Mouse (Mus musculus) C2C12 (cell line): ENCODE measurements around the gene Jak3. TPM values are rescaled to one million over a fixed set of nuclear protein-coding genes. Genes with fewer than 3 reads are reported as not detected.

ENCODE experiments used
- H3K27me3 ChIP-seq: one replicate; pipeline ENCODE4 v1.6.1; 2011; ENCODE audit not compliant: control insufficient read depth, insufficient read depth, insufficient read length
- H3K36me3 ChIP-seq: one replicate; pipeline ENCODE4 v1.6.1; 2011; ENCODE audit not compliant: control insufficient read depth, insufficient read depth
- H3K4me3 ChIP-seq: one replicate; pipeline ENCODE4 v1.5.1; 2011; ENCODE audit warnings: mild to moderate bottlenecking, control low read depth; ENCODE audit not compliant: poor library complexity, insufficient read depth, severe bottlenecking
- H3K79me2 ChIP-seq: one replicate; pipeline ENCODE4 v1.6.1; 2011; ENCODE audit not compliant: control insufficient read depth, insufficient read depth
- H3K79me3 ChIP-seq: one replicate; pipeline ENCODE4 v1.6.1; 2011; ENCODE audit warnings: low read depth, control low read depth
- H3ac ChIP-seq: one replicate; pipeline ENCODE3; 2011; ENCODE audit warnings: low read depth; ENCODE audit not compliant: control insufficient read depth, insufficient read length
- CEBPB ChIP-seq: IDR thresholded peaks from one replicate; pipeline ENCODE4 v1.6.1; 2011; ENCODE audit warnings: low read depth, mild to moderate bottlenecking, control low read depth, moderate library complexity
- CTCF ChIP-seq: IDR thresholded peaks from one replicate; pipeline ENCODE4 v1.5.1; 2011; ENCODE audit not compliant: control insufficient read depth, insufficient read depth, insufficient read length
- FOSL1 ChIP-seq: IDR thresholded peaks from one replicate; pipeline ENCODE4 v1.8.0; 2011; ENCODE audit warnings: mild to moderate bottlenecking, low read length; ENCODE audit not compliant: poor library complexity, insufficient read depth, severe bottlenecking
- MAX ChIP-seq: IDR thresholded peaks from one replicate; pipeline ENCODE4 v1.6.1; 2011; ENCODE audit warnings: mild to moderate bottlenecking, control low read depth
- MYOD1 ChIP-seq: IDR thresholded peaks from one replicate; pipeline ENCODE4 v1.6.1; 2011; ENCODE audit warnings: low read depth; ENCODE audit not compliant: control insufficient read depth, insufficient read length
- MYOG ChIP-seq: IDR thresholded peaks from one replicate; pipeline ENCODE4 v1.6.1; 2011; ENCODE audit not compliant: control insufficient read depth, insufficient read length; ENCODE audit errors: extremely low read depth
- USF1 ChIP-seq: IDR thresholded peaks from one replicate; pipeline ENCODE4 v1.6.1; 2011; ENCODE audit warnings: low read depth, mild to moderate bottlenecking, control low read depth, moderate library complexity
- polyA plus RNA-seq: library from polyadenylated mRNA; unstranded; fragments of >200 nt; fragmentation: generic; extraction: Trizol; gene quantifications from one replicate; pipeline ENCODE4 v1.2.1, GENCODE M21; 2012; ENCODE audit warnings: missing spikeins

Gene Jak3
- polyA plus RNA-seq, 1 experiment, result 1.2 TPM

DNA sequence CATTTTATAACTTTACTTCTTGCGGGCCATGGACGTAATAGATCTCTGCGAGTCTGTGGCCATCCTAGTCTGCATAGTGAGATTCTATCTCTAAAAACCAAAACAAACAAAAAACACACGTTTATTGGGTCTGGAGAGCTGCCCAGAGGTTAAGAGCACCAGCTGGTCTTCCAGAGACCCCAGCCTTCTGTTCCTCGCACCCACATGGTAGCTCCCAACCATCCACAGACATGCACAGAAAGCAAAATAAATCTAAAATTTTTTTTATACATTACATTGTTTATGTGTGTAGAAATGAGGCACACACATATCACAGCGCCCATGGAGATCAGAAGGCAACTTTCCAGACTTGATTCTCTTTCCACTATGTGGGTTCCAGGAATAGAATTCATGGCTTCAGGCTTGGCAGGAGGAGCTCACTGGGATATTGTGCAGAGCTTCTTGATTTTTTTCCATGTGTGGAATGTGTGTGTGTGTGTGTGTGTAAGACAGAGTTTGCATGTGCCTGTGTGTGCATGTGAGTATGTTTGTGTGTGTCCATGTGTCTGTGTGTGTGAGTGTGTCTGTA, 3.8 kb upstream of the Jak3 start:
- H3K36me3 ChIP-seq, result no peaks in the 10 kb centered on the region
- no peak overlapping the region for H3ac ChIP-seq
- H3K4me3 ChIP-seq, result no peak overlapping the region
- no peaks in the 10 kb centered on the region for H3K27me3 ChIP-seq
- no peaks in the 10 kb centered on the region for H3K79me2 ChIP-seq
- no peaks in the 10 kb centered on the region for H3K79me3 ChIP-seq
- TF ChIP-seq MYOD1 (no peak), MAX (no peak), FOSL1 (no peak), MYOG (no peak), CEBPB (no peak), CTCF (no peak), USF1 (no peak)

GRCm38 (mm10) chr8:71674071-71674470, 2.0 kb upstream of the Jak3 start:
- H3K36me3 ChIP-seq, result no peaks in the 10 kb centered on the region
- no peaks in the 10 kb centered on the region for H3K27me3 ChIP-seq
- H3K79me3 ChIP-seq, result no peaks in the 10 kb centered on the region
- no peaks in the 10 kb centered on the region for H3K79me2 ChIP-seq
- no peak overlapping the region for H3ac ChIP-seq
- H3K4me3 ChIP-seq, result no peak overlapping the region
- TF ChIP-seq USF1 (no peak), FOSL1 (no peak), MYOD1 (no peak), CTCF (no peak), MAX (no peak), CEBPB (no peak), MYOG (no peak)

GRCm38 (mm10) chr8:71675456-71676019, 558 bp upstream of the Jak3 start:
- TF ChIP-seq CEBPB (no peak), MAX (no peak), CTCF (no peak), FOSL1 (no peak), USF1 (no peak), MYOD1 (no peak), MYOG (no peak)
- no peak overlapping the region for H3ac ChIP-seq
- H3K36me3 ChIP-seq, result no peaks in the 10 kb centered on the region
- H3K27me3 ChIP-seq, result no peaks in the 10 kb centered on the region
- no peak overlapping the region for H3K4me3 ChIP-seq
- H3K79me2 ChIP-seq, result no peaks in the 10 kb centered on the region
- no peaks in the 10 kb centered on the region for H3K79me3 ChIP-seq

DNA sequence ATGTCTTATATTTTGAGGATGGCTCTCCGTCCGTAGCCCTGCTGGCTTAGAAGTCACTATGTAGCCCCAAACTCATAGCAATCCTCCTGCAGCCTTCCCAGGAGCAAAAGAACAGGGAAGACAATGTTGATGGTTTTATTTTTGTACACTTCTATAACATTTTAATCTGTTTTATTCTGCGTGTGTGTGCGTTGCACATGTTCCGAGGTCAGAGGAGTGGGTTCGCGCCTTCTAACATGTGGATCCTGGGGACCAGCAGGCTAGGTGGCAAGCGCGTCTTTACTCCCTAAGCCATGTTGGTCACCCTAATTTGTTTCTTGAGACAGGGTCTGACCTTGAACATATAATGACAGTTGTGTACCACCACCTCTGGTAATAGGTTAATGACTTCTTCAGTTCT, 707 bp downstream of the Jak3 start:
- H3K27me3 ChIP-seq, result no peaks in the 10 kb centered on the region
- TF ChIP-seq CTCF (no peak), USF1 (no peak), CEBPB (no peak), MYOD1 (no peak), FOSL1 (no peak), MAX (no peak), MYOG (no peak)
- H3K4me3 ChIP-seq, result peak overlapping the region; percentile 37
- H3K79me2 ChIP-seq, result no peaks in the 10 kb centered on the region
- no peak overlapping the region for H3ac ChIP-seq
- no peaks in the 10 kb centered on the region for H3K79me3 ChIP-seq
- no peaks in the 10 kb centered on the region for H3K36me3 ChIP-seq

DNA sequence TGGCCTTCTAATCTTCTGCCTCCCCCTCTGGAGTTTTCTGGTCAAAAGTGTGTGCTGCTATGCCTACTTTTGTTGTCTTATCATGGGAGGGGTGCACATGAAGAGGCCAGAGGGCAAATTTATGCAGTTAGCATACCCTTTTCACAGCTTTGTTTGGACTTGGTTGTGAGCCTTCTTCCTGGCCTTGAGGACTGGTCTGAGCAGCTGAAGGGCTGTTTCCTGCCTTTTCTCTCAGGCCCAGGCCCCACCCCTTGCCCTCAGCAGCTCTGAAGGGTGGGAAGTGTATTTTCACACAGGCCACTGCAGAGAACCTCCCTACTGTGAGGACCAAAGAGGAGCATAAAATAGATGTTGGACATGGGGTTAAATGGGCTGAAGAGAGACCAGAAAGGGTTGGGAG, 1.5 kb downstream of the Jak3 start:
- no peak overlapping the region for H3K4me3 ChIP-seq
- TF ChIP-seq USF1 (no peak), CTCF (no peak)
- H3K36me3 ChIP-seq, result no peaks in the 10 kb centered on the region
- H3K79me2 ChIP-seq, result no peaks in the 10 kb centered on the region
- H3ac ChIP-seq, result no peak overlapping the region
- no peaks in the 10 kb centered on the region for H3K79me3 ChIP-seq
- no peaks in the 10 kb centered on the region for H3K27me3 ChIP-seq

DNA sequence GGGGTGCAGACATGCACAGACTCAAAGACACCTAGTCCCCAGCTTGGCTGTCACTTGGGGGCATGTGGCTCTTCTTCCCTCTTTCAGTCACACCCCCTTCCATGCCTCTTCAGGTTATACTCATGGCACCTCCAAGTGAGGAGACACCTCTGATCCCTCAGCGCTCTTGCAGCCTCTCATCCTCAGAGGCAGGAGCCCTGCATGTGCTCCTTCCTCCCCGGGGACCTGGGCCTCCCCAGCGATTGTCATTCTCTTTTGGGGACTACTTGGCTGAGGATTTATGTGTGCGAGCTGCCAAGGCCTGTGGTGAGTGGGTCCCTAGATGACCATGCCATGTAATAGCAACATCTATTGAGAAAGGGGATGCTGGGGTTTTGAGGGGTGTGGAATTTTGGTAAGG, 2.1 kb downstream of the Jak3 start:
- Histone ChIP-seq H3K36me3 (no peaks in the 10 kb centered on the region), H3ac (no peak overlapping the region), H3K4me3 (no peak overlapping the region), H3K79me2 (no peaks in the 10 kb centered on the region), H3K79me3 (no peaks in the 10 kb centered on the region), H3K27me3 (no peaks in the 10 kb centered on the region)
- no peak for TF ChIP-seq MYOG
- no peak for TF ChIP-seq MYOD1
